Mouse (Mus musculus): ENCODE measurements around the gene Arl8a. TPM values are rescaled to one million over a fixed set of nuclear protein-coding genes. Genes with fewer than 3 reads are reported as not detected.

The Arl8a gene
- 68.3 and 85.1 TPM in 2 replicates for polyA plus RNA-seq (2012)

DNA sequence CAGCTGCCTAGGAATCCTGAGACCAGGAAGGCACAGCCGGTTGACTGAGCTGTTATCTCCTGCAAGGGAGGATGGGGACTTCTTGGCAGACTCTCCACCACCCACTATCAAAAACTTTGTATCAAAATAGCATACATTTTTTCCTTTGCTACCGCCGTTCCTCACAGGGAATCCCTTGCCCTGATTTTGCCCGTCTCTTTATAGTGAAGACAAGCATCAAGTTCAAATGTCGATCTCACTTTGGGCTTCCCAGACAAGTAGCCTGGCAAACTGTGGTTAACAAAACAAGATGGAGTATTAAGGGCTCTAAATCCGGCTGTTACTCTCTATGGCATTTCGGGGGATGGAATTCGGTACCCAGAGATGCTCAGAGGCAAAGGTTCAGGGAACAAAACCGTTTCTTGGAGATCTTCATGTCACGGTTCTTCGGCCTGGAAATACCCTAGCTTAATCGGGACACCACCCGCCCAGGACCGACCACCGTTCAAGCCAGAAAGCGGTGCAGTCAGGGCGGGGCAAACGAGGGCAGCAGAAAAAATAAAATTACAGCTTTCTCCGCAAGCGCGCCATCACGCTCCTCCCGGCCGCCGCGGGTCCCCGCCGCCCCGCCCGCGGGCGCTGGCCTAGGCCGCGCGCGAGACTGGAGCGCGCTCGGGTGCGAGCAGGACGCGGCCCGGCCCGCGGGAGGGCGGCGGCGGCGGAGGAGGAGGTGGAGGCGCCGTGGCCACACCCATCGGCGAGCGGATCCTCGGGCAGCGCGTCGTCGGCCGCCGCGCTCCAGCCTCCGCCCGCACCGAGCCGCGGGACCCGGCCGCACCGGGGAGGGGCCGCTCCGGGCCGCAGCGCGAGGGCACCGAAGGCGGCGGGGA is at the start of gene Arl8a:
Arl8a (plus strand) TSS at position 748 of the 869 bp plus-strand sequence.

DNA sequence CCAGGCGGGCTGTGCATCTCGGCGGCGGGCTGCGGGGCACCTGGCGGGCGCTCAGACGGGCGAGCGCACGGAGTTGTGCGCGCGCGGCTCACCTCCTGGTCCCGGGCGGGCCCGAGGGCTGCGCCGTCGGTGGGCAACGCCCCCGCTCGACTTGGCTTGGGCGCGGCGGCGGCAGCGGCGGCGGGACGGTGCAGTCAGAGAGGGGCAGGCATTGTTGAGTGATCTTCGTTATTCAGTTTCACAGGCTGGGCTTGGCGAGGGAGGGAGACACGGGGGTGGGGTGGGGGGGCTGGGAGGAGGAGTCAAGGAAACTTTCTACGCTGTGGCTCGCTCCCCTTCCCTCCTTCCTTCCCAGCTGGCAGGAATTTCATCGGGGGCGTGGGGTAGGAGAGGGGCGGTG is 41.5 kb upstream of the Arl8a start, which contains the start of gene Lgr6:
Lgr6 (minus strand) TSS at position 153 of the 400 bp plus-strand sequence.

DNA sequence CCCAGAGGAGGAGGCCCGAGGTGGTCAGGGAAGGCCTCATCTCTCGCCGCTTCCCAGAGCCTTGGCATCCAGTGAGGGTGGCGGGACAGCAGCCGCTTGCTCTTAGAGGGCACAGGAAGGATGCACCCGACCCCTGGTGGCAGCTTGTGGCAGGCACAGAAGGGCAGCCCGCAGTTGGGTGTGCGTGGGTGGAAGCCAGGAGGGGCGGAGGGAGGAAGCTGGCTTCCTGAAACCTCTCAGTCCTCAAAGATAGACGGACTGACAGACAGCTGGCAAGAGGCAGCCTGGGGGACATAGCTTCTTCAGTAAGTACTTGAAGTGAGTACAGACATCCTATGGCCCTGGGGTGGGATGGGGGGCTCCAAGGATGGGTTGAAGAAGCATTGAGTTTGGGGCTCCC is 14.2 kb upstream of the Arl8a start, which contains the start of gene Ptpn7:
Ptpn7 (plus strand) TSS at position 228 of the 400 bp plus-strand sequence.

GRCm38 (mm10) chr1:135167435-135167834 is 20.8 kb downstream of the Arl8a start, which contains the start of gene Gpr37l1:
TSS of gene Gpr37l1 (minus strand) at chr1:135167681.

Other genes starting within 250 kb of the Arl8a start
- 1.9 and 3.7 TPM in 2 replicates for gene Ppp1r12b, start 190.9 kb upstream of the Arl8a start, polyA plus RNA-seq (2012)
- gene Ube2t, start 184.3 kb upstream of the Arl8a start, polyA plus RNA-seq (2012) = 29.2 and 29.6 TPM in 2 replicates
- gene Lgr6, start 41.5 kb upstream of the Arl8a start, polyA plus RNA-seq (2012) = 0.03 TPM in 1 of 2 replicates, not detected in the other
- 136 and 153 TPM in 2 replicates for gene Ptpn7, start 14.1 kb upstream of the Arl8a start, polyA plus RNA-seq (2012)
- not detected in 2 replicates for gene Gpr37l1, start 20.9 kb downstream of the Arl8a start, polyA plus RNA-seq (2012)
- 0.05 and 0.15 TPM in 2 replicates for gene Elf3, start 111.7 kb downstream of the Arl8a start, polyA plus RNA-seq (2012)
- 83.0 and 119 TPM in 2 replicates for gene Rnpep, start 137.3 kb downstream of the Arl8a start, polyA plus RNA-seq (2012)
- gene Timm17a, start 167.0 kb downstream of the Arl8a start, polyA plus RNA-seq (2012) = 0.67 and 1.7 TPM in 2 replicates
- gene Lmod1, start 178.0 kb downstream of the Arl8a start, polyA plus RNA-seq (2012) = not detected in 2 replicates
- gene Shisa4, start 228.4 kb downstream of the Arl8a start, polyA plus RNA-seq (2012) = 0.03 and 0.18 TPM in 2 replicates

Data from megakaryocyte-erythroid progenitor cell, adult 5 weeks (primary cell).